Mouse (Mus musculus) MEL (cell line): Measurements from ENCODE around the gene Grid1.

Experiments
- KAT2A ChIP-seq: conservative IDR thresholded peaks from 2 replicates; pipeline ENCODE4 v1.6.1; 2012; ENCODE audit warnings: low read depth, low read length, improper control_type of control experiment, inconsistent platforms
- POLR2A ChIP-seq, 2 experiments: IDR thresholded peaks; 2 replicates each; pipeline ENCODE4 v1.6.1; 2011 to 2012; ENCODE audit warnings: low read length in 2 of 2, mild to moderate bottlenecking in 2 of 2, control low read depth in 1 of 2, improper control_type of control experiment in 1 of 2, low read depth in 1 of 2, moderate library complexity in 1 of 2; ENCODE audit not compliant: control insufficient read depth in 1 of 2, insufficient read depth in 1 of 2, poor library complexity in 1 of 2
- UBTF ChIP-seq: IDR thresholded peaks from 2 replicates; pipeline ENCODE4 v1.6.1; 2012; ENCODE audit warnings: low read depth, mild to moderate bottlenecking, inconsistent platforms, low read length, improper control_type of control experiment, moderate library complexity, borderline replicate concordance; ENCODE audit not compliant: insufficient read depth
- USF1 ChIP-seq: IDR thresholded peaks from 2 replicates; pipeline ENCODE4 v1.6.1; 2014; ENCODE audit warnings: low read depth, mild to moderate bottlenecking, inconsistent platforms, low read length, improper control_type of control experiment, moderate library complexity

DNA sequence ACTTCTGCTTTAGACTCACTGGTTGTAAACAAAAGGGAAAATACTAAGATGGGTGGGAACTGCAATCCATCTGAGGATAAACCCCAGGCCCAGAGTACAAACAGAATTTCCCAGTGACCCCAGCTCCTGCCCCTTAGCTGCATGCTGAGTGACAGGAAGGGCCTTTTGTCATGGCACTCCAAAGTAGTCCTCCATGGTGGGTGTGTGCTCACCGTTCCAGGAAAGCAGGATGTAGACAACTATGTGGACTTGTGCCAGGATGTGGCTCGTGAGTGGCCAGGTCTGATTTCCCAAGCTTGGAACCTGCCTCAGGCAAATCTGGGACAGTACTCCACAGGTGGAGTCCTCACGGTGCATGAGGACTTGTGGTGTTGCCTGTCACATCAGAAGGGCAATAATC, 132.4 kb downstream of the Grid1 start:
- TF ChIP-seq KAT2A, result no peak
- TF ChIP-seq USF1, result no peak
- TF ChIP-seq POLR2A (IDR thresholded peaks at IDR 0.05; ENCODE audit: control insufficient read depth in 1 of 2, insufficient read depth in 1 of 2, low read depth in 1 of 2, low read length in 2 of 2, poor library complexity in 1 of 2), result no peak
- TF ChIP-seq UBTF, result no peak
